Mouse (Mus musculus) gastrocnemius, postnatal 36 days (tissue): ENCODE measurements at regions not wholly inside any gene's neighbourhood (a gene's known extent, or its start where the extent isn't known, plus 50 kb on each side); places are given as distances from the start of the nearest gene placed in this dataset.

Source experiments
- DNase-seq, 2 experiments: peaks; one replicate each; pipeline ENCODE4 v3.0.0; 2022
- intact Hi-C: fragments of 180-260 bp; cut with DNase I; formaldehyde crosslinking; loops from one replicate; pipeline ENCODE4 v1.15.1; 2025

GRCm38 (mm10) chr13:60493836-60494235, 107.9 kb upstream of the Dapk1 start:
- intact Hi-C loops: loop anchor here (5.0 kb wide), 1 partner anchor 43 kb away; no protein-coding TSS in a partner anchor
- no peak for DNase-seq

GRCm38 (mm10) chr13:60497714-60498400, 103.9 kb upstream of the Dapk1 start:
- peak in 1 of 2 experiments; percentile 27 for DNase-seq
- intact Hi-C loops: no loop called here

GRCm38 (mm10) chr13:60504196-60504595, 97.6 kb upstream of the Dapk1 start:
- no peak for DNase-seq
- intact Hi-C loops: no loop called here

- intact Hi-C loops: no loop called here
- DNase-seq: no peak
Measured at GRCm38 (mm10) chr13:60507611-60508010, 94.1 kb upstream of the Dapk1 start.

- intact Hi-C loops: no loop called here
- peak in 1 of 2 experiments; percentile 23 for DNase-seq
Measured at GRCm38 (mm10) chr13:60508054-60508453, 93.7 kb upstream of the Dapk1 start.

GRCm38 (mm10) chr13:60508856-60509255, 92.9 kb upstream of the Dapk1 start:
- intact Hi-C loops: no loop called here
- no peak for DNase-seq

- no peak for DNase-seq
- intact Hi-C loops: no loop called here
Measured at GRCm38 (mm10) chr13:60511101-60511500, 90.6 kb upstream of the Dapk1 start.

GRCm38 (mm10) chr13:60511628-60512027, 90.1 kb upstream of the Dapk1 start:
- no peak for DNase-seq

GRCm38 (mm10) chr13:60513756-60514155, 88.0 kb upstream of the Dapk1 start:
- intact Hi-C loops: no loop called here
- no peak for DNase-seq

More at GRCm38 (mm10) chr13:60511628-60512027, 90.1 kb upstream of the Dapk1 start:
- intact Hi-C loops: no loop called here

GRCm38 (mm10) chr13:60514806-60515205, 86.9 kb upstream of the Dapk1 start:
- no peak for DNase-seq
- intact Hi-C loops: no loop called here

- DNase-seq: no peak
- intact Hi-C loops: no loop called here
Measured at GRCm38 (mm10) chr13:60518010-60518409, 83.7 kb upstream of the Dapk1 start.

GRCm38 (mm10) chr13:60519708-60520107, 82.0 kb upstream of the Dapk1 start:
- DNase-seq: no peak
- intact Hi-C loops: no loop called here

GRCm38 (mm10) chr13:60522719-60523450, 78.9 kb upstream of the Dapk1 start:
- intact Hi-C loops: no loop called here
- peak in 1 of 2 experiments; percentile 6 for DNase-seq

- no peak for DNase-seq
- intact Hi-C loops: no loop called here
Measured at GRCm38 (mm10) chr13:60527806-60528205, 73.9 kb upstream of the Dapk1 start.

GRCm38 (mm10) chr13:60528819-60529218, 72.9 kb upstream of the Dapk1 start:
- intact Hi-C loops: no loop called here
- no peak for DNase-seq

GRCm38 (mm10) chr13:60529381-60530069, 72.2 kb upstream of the Dapk1 start:
- DNase-seq: no peak
- intact Hi-C loops: no loop called here

- intact Hi-C loops: no loop called here
- no peak for DNase-seq
Measured at GRCm38 (mm10) chr13:60533871-60534427, 67.8 kb upstream of the Dapk1 start.

GRCm38 (mm10) chr13:60534501-60534900, 67.2 kb upstream of the Dapk1 start:
- no peak for DNase-seq
- intact Hi-C loops: no loop called here

GRCm38 (mm10) chr13:60535045-60535444, 66.7 kb upstream of the Dapk1 start:
- intact Hi-C loops: loop anchor here (5.0 kb wide), 1 partner anchor 43 kb away; no protein-coding TSS in a partner anchor
- DNase-seq: no peak

- intact Hi-C loops: loop anchor here (5.0 kb wide), 1 partner anchor 44 kb away; no protein-coding TSS in a partner anchor
- DNase-seq: no peak
Measured at GRCm38 (mm10) chr13:60536725-60537124, 65.0 kb upstream of the Dapk1 start.

GRCm38 (mm10) chr13:60538110-60538509, 63.6 kb upstream of the Dapk1 start:
- intact Hi-C loops: loop anchor here (5.0 kb wide), 1 partner anchor 46 kb away; no protein-coding TSS in a partner anchor
- no peak for DNase-seq
